Mouse (Mus musculus) CH12.LX (cell line): ENCODE data around the gene Olfr524.

Source experiments
- CTCF ChIP-seq, 2 experiments: IDR thresholded peaks in 1 of 2; conservative IDR thresholded peaks in 1 of 2; 2 replicates each; pipeline ENCODE4 v1.5.1; 2011 to 2012; ENCODE audit warnings: low read depth in 2 of 2, low read length in 2 of 2, improper control_type of control experiment in 1 of 2, inconsistent platforms in 1 of 2, mild to moderate bottlenecking in 1 of 2, moderate library complexity in 1 of 2
- KAT2A ChIP-seq: IDR thresholded peaks from 2 replicates; pipeline ENCODE4 v1.6.1; 2012; ENCODE audit warnings: low read length, improper control_type of control experiment, inconsistent platforms; ENCODE audit not compliant: insufficient replicate concordance
- NELFE ChIP-seq: IDR thresholded peaks from 2 replicates; pipeline ENCODE4 v1.6.1; 2011; ENCODE audit warnings: low read depth, low read length, improper control_type of control experiment
- POLR2A ChIP-seq: IDR thresholded peaks from 2 replicates; pipeline ENCODE4 v1.6.1; 2011; ENCODE audit warnings: low read depth, mild to moderate bottlenecking, improper control_type of control experiment, low read length
- ZNF384 ChIP-seq: IDR thresholded peaks from 2 replicates; pipeline ENCODE4 v1.6.1; 2012; ENCODE audit warnings: low read depth, low read length, improper control_type of control experiment, inconsistent platforms

DNA sequence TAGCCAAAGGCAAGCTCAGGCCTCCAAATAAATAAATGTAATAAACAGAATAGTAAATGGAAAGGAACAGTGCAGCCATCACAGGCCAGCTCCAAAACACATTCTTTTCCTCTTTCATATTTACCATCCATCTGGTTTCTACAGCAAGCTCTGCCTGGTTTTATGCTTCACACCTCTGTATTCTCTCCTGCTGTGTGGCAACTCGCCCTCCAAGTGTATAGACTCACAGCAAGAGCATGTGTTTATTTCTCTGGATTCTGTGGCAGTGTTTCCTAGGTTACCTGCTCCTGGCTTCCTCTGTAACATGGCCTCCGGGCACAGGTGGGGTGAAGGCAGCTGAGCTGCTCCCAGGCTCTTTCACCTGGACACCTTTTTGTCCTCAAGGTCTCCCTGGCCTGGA, 13.3 kb downstream of the Olfr524 start:
- TF ChIP-seq CTCF (conservative IDR thresholded peaks at IDR 0.05 in 1 of 2, IDR thresholded peaks at IDR 0.05 in 1 of 2; ENCODE audit: low read depth in 2 of 2, low read length in 2 of 2) (no peak), NELFE (no peak), KAT2A (no peak), ZNF384 (no peak), POLR2A (no peak)
